Mouse (Mus musculus): Measurements from ENCODE around the gene Dgke. TPM values are rescaled to one million over a fixed set of nuclear protein-coding genes. Genes with fewer than 3 reads are reported as not detected.
"Not testable (repeated sequence)": the region's sequence is repeated elsewhere in the genome, so short reads cannot be mapped to it uniquely, and the experiment has no call there.

Dgke gene
- total RNA-seq, 1 experiment from 2014 or later = 9.5 TPM

GRCm38 (mm10) chr11:88998974-88999722 is 67.5 kb downstream of the Dgke start, which contains the start of gene Trim25:
Gene Trim25 (plus strand): TSS chr11:88999376.
- peak; percentile 93 to 96 for ATAC-seq (replicated peaks in 1 of 2; ENCODE audit: insufficient read depth in 1 of 2, low FRiP score in 2 of 2, low TSS enrichment in 1 of 2, low read depth in 1 of 2, poor library complexity in 2 of 2, severe bottlenecking in 2 of 2)

GRCm38 (mm10) chr11:88998406-88998805 is 68.2 kb downstream of the Dgke start:
- ATAC-seq (replicated peaks in 1 of 2; ENCODE audit: insufficient read depth in 1 of 2, low FRiP score in 2 of 2, low TSS enrichment in 1 of 2, low read depth in 1 of 2, poor library complexity in 2 of 2, severe bottlenecking in 2 of 2) = no peak

- ATAC-seq (replicated peaks in 1 of 2; ENCODE audit: insufficient read depth in 1 of 2, low FRiP score in 2 of 2, low TSS enrichment in 1 of 2, low read depth in 1 of 2, poor library complexity in 2 of 2, severe bottlenecking in 2 of 2) = not testable (repeated sequence)
Measured at GRCm38 (mm10) chr11:88997343-88997742, 69.3 kb downstream of the Dgke start.

- ATAC-seq (replicated peaks in 1 of 2; ENCODE audit: insufficient read depth in 1 of 2, low FRiP score in 2 of 2, low TSS enrichment in 1 of 2, low read depth in 1 of 2, poor library complexity in 2 of 2, severe bottlenecking in 2 of 2) = no peak
Measured at GRCm38 (mm10) chr11:88996427-88996826, 70.2 kb downstream of the Dgke start.

GRCm38 (mm10) chr11:88995616-88996015 is 71.0 kb downstream of the Dgke start:
- no peak for ATAC-seq (replicated peaks in 1 of 2; ENCODE audit: insufficient read depth in 1 of 2, low FRiP score in 2 of 2, low TSS enrichment in 1 of 2, low read depth in 1 of 2, poor library complexity in 2 of 2, severe bottlenecking in 2 of 2)

GRCm38 (mm10) chr11:88994492-88994891 is 72.2 kb downstream of the Dgke start:
- ATAC-seq (replicated peaks in 1 of 2; ENCODE audit: insufficient read depth in 1 of 2, low FRiP score in 2 of 2, low TSS enrichment in 1 of 2, low read depth in 1 of 2, poor library complexity in 2 of 2, severe bottlenecking in 2 of 2) = no peak

- peak; percentile 88 to 91 for ATAC-seq (replicated peaks in 1 of 2; ENCODE audit: insufficient read depth in 1 of 2, low FRiP score in 2 of 2, low TSS enrichment in 1 of 2, low read depth in 1 of 2, poor library complexity in 2 of 2, severe bottlenecking in 2 of 2)
Measured at GRCm38 (mm10) chr11:88993625-88994024, 73.0 kb downstream of the Dgke start.

- ATAC-seq (replicated peaks in 1 of 2; ENCODE audit: insufficient read depth in 1 of 2, low FRiP score in 2 of 2, low TSS enrichment in 1 of 2, low read depth in 1 of 2, poor library complexity in 2 of 2, severe bottlenecking in 2 of 2) = no peak
Measured at GRCm38 (mm10) chr11:88993186-88993585, 73.5 kb downstream of the Dgke start.

- ATAC-seq (replicated peaks in 1 of 2; ENCODE audit: insufficient read depth in 1 of 2, low FRiP score in 2 of 2, low TSS enrichment in 1 of 2, low read depth in 1 of 2, poor library complexity in 2 of 2, severe bottlenecking in 2 of 2) = peak; percentile 64 to 71
Measured at GRCm38 (mm10) chr11:88989530-88989929, 77.1 kb downstream of the Dgke start.

GRCm38 (mm10) chr11:88988956-88989355 is 77.7 kb downstream of the Dgke start:
- no peak for ATAC-seq (replicated peaks in 1 of 2; ENCODE audit: insufficient read depth in 1 of 2, low FRiP score in 2 of 2, low TSS enrichment in 1 of 2, low read depth in 1 of 2, poor library complexity in 2 of 2, severe bottlenecking in 2 of 2)

- ATAC-seq (replicated peaks in 1 of 2; ENCODE audit: insufficient read depth in 1 of 2, low FRiP score in 2 of 2, low TSS enrichment in 1 of 2, low read depth in 1 of 2, poor library complexity in 2 of 2, severe bottlenecking in 2 of 2) = no peak
Measured at GRCm38 (mm10) chr11:88986616-88987015, 80.0 kb downstream of the Dgke start.

Other genes starting within 250 kb of the Dgke start
- gene Akap1, start 202.3 kb downstream of the Dgke start, total RNA-seq (2017) = 16.7 and 22.4 TPM in 2 replicates
- 13.4 and 15.6 TPM in 2 replicates for gene Scpep1, start 111.4 kb downstream of the Dgke start, total RNA-seq (2017)
- not detected in 2 replicates for gene Elobl, start 99.9 kb downstream of the Dgke start, total RNA-seq (2017)
- gene Coil, start 96.6 kb downstream of the Dgke start, total RNA-seq (2017) = 15.5 and 22.5 TPM in 2 replicates
- 26.1 and 36.6 TPM in 2 replicates for gene Trim25, start 67.5 kb downstream of the Dgke start, total RNA-seq (2017)
- not detected in 2 replicates for gene Gm525, start 7.0 kb upstream of the Dgke start, total RNA-seq (2017)
- 0.44 TPM in 1 of 2 replicates, not detected in the other for gene Nog, start 235.5 kb upstream of the Dgke start, total RNA-seq (2017)